Mouse (Mus musculus) layer of hippocampus, postnatal 14 days (tissue): Measurements from ENCODE around the gene Lhx3. TPM values are rescaled to one million over a fixed set of nuclear protein-coding genes. Genes with fewer than 3 reads are reported as not detected.

Experiments
- DNase-seq, 2 experiments: peaks; one replicate each; pipeline ENCODE4 v3.0.0; 2021 to 2022; ENCODE audit warnings: low spot score in 2 of 2, mixed read lengths in 1 of 2
- long read RNA-seq, 2 experiments: library from polyadenylated mRNA; stranded (forward); transcript quantifications; one replicate each; pipeline ENCODE4 v2.0.0; 2021
- total RNA-seq, 2 experiments: library from RNA; stranded (reverse); gene quantifications; 2 replicates each; pipeline ENCODE4 v1.2.3; 2021

Gene Lhx3
- not detected for total RNA-seq
- long read RNA-seq, experiment 1, result 0 reads
- long read RNA-seq, experiment 2, result 0 reads

DNA sequence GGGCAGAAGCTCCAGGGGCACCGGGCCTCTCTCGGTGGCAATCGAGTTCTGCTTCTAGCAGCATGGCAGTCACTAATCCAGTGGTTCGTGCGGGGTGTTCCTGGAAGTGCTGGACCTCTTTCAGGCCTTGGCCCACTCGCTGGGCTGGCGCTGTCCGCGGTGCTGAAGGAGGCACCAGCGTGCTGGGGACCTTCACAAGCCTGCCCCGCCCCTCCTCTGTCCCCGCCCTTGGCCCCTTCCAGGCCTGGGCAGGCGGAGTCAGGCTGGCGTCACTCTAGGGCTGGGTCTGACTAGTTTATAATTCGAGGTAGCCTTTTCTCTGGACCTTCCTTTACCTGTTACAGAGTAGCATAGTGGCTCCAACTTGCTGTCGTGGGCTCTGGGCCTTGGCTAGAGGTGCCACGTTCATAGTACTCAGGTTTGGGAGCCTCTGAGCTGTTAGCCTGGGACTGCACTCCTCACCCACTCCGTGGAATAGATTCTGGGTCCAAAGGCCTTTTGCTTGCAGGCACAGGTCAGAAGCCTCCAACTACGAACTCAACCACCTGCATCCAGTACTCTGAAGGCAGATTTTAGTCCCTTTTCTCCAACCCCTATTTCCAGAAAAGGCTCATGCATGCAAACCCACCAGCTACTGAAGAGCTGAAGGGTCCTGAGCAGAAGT lies at the start of gene Lhx3:
TSS of gene Lhx3 (minus strand) at position 164 of the 664 bp plus-strand sequence.
- DNase-seq, result peak; percentile 35 to 48

DNA sequence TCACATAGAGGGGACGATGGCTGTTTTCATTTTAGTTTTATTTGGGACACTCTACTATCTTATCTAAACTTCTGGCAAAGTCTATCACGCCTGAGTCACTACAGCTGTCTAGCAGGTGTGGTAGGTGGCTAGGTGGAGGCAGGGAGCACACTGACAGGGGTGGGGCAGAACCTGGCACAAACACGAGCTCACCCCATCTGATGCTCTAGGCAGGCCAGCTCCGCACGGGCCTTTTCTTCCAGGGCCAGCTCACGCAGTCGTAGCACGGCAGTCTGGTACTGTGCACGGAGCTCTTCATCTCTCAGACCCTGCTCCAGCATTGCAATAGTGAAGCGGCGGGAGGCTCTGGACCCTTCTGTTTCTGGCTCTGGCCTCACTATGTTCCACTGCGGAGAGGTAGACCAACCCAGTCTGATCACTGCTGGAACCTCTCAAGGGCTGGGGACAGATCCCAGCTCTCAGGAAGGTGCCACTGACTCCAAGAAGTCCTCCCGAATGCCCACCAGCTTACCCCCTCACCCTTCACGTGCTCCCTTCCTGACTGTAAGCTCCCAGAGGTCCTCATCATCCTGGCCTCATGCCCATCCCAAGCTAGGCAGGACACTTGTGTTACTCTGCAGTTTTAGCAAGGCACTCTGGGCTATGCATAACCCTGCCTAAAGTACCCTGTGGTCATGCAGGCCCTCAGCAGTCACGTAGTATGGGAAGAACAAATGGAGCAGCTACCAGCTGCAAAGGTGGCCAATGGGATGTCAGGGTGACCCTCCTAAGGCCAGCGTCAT lies 49.4 kb upstream of the Lhx3 start:
- DNase-seq, result no peak

DNA sequence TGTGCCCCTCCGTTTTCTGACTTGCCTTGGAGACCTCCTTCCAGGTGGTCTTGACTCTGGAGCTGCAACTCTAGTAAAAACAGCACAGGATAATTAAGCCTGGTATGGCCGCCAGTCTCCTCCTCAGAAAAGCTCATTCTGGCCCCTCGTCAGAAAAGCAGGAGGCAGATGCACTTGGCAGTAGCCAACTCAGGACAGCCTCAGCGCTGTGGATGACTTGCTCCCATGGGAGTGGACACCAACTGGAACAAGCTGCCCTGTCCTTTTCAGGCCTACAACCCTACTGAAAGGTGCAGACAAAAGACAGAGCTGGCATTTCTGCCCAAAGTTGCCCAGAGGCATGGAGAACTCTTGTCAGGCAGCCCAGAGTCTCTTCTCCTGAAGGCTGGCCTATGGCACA lies 46.7 kb upstream of the Lhx3 start:
- DNase-seq, result no peak

DNA sequence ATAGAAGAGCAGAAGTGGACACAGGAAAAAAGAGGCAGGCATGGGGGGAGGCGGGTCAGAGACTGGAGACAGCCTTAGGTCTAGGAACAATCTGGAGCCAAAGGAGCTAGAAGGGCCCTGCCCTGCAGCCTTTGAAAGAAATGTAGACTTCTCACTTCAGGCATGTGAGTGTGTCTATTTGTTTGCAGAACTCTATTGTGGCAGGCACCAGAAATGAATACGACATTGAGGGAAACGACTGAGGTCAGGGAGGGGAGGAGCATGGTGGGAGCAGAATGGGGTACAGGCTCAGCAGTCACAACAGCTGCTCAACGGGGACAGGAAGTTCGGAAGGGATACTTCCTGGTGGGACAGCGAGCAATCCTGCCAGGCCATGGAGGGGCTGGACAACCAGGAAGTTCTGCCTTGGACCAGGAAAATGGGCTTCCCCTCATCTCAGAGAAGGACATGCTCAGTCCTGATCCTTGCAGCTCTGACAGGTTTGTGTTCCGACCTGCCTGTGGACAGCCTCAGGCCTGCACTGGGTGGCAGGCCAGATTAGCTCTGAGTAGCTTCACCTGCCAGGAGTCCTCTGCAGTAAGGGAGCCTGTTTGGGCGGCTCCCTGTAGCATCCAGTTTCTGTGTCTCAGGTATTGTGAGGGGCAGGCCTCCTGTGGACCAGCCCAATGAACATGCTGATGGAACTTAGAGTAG lies 44.6 kb upstream of the Lhx3 start:
- DNase-seq, result no peak

DNA sequence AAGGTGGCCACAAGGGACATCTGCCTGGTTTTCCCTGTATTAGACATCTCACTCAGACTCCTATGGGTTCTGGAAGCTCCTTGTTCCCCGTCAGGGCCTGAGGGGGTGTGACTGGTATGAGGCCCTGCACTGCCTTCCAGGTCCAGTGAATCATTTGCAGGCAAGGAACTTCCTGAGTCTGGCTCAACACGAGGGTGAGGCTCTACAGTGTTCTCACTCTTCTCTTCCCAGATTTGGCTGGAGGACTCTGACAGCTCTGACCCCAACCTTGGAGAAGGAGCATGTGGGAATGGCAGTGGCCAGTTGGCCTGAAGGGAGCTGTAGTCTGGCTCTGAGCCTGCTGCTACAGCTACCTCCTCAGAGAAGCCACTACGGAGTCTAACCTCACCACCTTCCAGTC lies 39.4 kb upstream of the Lhx3 start:
- no peak for DNase-seq

DNA sequence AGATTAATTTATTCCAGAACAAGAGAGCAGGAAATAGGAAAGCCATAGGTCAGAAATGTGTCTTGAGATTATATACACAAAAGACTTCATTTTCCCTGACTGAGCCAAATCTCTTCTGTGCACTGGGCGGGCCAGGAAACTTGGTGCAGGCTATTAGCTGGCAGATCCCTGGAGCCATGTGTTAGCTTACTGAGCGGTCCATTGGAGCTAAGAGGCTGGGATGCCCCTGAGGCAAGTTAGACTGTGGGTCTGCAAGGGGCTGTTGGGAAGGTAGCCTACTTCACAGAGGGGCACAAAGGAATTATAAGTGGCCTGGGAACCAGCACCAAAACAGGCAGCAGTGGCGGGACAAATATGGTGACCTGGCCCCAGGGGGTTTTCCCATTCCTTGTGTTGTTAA lies 32.8 kb upstream of the Lhx3 start:
- no peak for DNase-seq

DNA sequence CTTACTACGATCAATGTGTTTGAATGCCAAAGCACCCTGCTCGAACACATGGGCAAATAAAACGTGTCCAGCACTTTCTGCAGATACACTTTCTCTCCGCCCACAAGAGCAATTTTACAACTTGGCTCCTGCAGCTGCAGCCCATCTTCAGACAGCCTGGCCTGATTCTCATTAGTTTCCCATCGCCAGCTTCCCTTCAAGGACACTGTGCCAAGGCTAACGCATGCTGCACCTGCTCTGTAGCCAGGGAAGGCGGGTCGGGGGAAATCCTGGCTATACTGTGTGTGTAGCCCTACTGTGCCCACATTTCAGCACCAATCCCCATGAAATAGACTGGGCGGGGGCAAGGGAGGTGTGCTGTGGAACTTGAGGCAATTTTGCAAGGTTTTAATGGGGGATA lies 32.2 kb upstream of the Lhx3 start:
- peak in 1 of 2 experiments; percentile 26 for DNase-seq

DNA sequence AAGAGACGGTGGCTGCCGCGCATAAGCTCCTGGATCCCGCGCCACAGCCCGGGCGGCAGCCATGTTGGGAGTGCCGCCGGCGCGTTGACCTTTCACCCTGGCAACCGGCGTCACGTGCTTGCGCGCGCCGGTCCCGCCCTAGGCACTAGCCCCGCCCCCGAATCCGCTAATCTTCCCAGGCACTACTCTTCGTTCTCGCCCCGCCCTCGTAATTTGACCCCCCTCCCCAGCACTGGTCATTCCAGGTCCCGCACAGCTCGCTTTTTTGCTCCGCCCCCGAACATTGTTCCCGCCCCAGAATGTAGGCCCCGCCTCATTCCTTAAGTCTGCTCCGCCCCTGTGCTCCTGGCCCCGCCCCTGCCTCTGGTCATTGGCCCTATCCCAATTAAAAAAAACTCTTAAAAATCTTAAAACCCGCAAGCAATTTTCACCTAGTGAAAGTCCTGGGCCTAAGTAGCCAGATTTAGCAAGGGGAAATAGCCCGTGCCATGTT lies 29.2 kb upstream of the Lhx3 start, which contains the start of gene Qsox2:
TSS of gene Qsox2 (minus strand) at position 236 of the 493 bp plus-strand sequence.
- peak; percentile 81 to 85 for DNase-seq

DNA sequence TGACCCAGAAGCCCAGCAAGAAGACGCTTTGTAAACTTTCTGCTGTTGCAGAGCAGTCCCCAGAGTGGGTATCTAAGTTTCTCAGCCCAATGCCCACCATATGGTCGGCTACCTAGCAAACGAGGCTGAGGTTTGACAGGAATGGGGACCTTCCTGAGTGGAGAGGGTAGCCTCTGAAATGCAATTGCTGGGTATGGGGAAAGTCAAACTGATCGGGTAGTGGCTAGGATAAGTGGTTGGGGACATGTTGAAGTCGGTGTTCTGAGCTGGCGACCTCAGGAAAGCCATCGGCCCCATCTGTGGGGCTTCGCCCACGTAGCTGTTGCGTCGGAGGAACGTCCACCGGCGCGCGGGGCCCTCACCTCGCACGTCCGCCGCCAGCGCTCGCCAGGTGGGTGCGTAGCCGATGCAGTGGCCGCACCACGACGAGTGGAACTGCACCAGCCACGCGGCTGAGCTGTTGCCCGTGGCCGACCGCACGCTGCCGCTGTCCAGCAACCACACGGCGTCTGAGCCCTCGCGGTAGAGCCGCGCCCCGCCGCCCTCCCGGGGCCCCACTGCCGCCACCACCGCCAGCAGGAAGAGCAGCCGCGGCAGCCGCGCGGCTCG lies 28.7 kb upstream of the Lhx3 start:
- DNase-seq, result no peak

DNA sequence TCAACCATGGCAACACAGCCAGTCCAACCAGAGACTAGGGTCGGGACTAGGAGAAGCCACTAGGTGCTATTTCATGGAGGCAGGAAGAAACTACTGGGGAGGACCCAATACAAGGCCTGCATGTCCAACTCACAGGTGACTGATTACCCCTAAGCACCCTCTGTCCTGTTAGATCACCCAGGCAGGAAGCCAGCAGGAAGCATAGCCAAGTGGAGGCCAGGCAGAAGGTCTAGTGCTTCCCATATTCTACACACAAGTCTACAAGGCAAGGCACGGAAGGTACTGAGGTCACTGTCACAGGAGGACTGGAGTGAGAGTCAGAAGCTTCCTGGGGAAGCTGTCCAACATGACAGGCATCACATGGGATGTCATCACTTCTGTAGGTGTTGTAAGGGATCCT lies 26.7 kb upstream of the Lhx3 start:
- no peak for DNase-seq

DNA sequence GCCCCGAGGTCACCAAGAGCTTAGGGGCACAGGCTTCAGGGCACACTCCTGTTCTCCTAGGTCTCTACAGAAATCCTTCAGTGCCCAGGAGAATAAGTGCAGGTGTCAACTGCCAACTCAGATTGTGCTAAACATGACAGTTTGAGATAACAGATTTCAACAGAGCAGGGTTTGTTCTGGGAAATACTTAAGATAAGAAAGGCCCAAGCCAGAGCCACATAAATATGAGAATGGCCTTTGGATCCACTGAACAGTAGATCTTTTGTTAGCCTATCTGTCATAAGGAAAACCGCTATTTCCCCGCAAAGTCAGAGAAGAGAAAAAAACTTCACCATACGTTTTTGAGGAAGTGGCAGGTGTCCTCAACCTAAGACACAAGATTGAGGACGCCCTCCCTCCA lies 26.2 kb upstream of the Lhx3 start:
- DNase-seq, result no peak

DNA sequence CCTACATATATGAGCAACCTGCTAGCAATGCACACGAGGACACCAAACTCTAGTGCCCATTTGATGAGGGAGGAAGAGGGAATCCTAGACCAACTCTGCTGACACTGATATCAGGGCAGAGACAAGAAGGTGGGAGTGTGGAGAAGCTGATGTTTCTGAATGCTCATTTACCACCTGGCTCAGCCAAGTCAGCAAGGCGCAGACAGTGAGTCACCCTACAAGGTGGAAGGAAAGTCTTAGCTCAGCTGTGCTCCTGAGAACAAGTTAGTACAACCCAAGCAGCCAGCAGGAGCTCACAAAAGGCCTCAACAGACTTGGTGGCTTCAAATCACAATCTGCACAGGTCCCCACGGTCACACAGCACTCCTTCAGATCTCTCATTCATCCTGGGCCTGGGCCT lies 23.3 kb upstream of the Lhx3 start:
- DNase-seq, result no peak

DNA sequence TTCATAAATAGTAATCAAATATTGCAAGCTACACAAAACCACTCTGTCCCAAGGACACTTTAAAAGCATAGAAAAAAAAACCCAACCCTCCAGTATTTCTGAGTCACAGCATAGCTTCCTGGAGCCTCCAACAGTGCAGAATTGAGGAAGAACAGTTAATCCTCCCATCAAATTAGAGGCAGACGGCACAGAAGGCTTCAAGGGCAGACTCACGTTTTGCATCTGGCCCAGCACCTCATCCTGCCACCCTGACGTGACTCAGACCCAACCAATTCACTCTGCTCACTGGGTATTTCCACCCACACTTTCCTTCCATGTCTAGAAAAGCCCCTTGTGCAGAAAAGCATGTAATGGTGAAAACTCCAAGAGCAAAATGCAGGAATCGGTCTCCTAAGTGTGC lies 22.2 kb upstream of the Lhx3 start:
- no peak for DNase-seq

DNA sequence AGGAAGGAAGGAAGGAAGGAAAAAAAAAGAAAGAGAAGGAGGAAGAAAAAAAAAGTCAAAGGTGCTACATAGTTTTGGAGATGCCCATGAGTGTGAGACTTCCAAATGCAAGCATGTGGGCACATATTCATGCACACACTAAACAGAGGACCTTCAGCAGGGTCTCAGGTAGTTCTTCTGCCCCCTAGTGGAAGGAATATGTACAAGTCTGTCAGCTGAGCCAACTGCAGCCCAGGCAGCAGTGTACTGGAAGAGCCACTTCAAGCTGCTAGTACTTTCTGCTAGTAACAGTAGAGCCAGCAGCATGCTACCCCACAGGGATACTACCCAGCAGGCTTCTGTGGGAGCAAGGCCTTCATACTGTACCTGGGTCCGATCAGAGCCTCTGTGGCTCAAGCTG lies 19.7 kb upstream of the Lhx3 start:
- peak; percentile 33 to 62 for DNase-seq

DNA sequence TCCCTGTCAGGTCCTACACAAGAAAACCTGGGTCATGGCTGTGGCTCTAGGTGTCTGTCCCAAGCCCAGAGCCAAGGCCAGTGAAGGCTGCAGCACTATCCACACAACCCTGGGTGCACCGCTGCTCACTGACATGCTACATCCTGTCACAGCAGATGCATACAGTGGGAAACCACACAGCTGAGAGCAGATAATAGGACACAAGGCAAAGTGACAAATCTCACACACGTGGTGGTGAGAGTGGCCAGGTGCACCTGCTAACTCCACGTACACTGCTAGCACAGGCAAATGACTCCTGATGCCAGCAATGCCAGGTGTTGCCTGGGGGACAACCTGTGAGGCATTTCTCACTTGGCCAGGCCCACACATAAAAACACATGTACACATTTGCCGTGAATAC lies 17.2 kb upstream of the Lhx3 start:
- no peak for DNase-seq

DNA sequence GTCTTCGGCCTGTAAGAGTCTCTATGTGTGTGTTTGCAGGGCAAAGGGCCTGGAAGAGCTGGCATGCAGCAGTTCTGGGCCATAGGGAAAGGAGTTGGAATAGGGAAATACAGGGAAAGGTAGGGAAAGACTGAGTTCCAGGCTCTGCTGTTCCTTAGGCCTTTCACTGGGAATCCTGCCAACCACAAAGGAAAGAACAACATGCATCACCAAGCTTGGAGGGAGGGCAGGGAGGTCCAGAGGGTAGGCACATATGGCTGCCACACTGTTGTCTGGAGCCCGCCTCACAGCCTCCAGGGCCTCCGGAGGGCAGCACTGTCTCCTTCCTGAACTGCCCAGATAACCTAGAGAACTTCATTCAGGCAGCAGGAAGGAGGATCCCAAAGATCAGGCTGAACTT lies 15.9 kb upstream of the Lhx3 start:
- no peak for DNase-seq

DNA sequence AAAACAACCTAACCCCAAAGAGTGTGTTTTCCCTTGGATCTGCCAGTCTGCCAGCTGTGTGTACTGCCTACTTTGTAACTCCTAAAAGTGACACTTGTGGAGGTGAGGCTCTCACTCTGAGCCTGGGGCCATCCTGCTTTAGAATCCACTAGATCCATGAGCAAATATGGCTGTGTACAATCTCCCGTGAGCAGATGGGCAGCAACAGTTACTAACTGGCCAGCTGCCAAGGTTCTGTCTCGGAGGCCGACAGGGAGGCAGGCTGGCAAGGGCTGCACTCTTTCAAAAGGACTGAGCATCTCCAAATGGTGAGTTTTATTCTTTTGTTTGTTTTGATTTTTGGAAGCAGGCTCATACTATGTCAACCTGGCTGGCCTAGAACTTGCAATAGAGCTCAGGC lies 6.4 kb upstream of the Lhx3 start:
- no peak for DNase-seq

DNA sequence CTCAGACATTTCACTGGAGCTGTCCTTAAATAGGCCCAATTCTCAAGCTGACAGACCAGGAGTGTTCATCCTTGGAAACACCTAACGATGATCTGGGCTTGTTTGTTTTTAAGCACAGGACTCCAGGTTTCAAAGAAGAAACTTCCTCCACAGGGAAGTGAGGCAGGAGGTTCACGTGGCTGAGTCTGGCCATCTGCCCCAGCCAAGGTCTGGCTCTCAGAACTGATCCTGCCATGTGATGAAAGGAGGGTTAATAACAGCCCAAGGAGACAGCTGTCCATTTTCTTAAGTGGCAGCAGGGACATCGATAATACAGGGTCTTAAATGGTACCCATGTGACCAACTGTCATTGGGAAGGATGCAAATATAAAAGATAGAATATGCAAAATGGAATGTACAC lies 1.5 kb upstream of the Lhx3 start:
- DNase-seq, result no peak

DNA sequence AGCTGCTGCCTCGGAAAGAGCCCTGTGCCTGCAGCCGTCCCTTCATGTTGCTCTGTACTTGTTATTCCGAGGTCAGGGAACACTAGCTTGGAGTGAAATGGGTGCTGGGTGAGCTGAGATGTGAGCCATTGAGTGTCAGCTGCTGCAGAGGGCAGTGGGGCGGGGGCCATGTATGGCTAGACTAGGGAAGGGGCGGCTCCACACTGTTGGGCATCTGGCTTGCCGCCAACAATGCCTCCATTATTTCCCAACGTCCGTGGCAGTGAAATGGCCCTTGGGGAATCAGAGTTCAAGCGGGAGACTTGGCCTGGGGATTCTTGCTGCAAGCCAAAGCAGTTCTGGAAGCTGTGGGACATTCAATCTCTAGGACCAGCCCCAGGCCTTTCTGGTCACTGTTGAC lies 530 bp downstream of the Lhx3 start:
- DNase-seq, result no peak

DNA sequence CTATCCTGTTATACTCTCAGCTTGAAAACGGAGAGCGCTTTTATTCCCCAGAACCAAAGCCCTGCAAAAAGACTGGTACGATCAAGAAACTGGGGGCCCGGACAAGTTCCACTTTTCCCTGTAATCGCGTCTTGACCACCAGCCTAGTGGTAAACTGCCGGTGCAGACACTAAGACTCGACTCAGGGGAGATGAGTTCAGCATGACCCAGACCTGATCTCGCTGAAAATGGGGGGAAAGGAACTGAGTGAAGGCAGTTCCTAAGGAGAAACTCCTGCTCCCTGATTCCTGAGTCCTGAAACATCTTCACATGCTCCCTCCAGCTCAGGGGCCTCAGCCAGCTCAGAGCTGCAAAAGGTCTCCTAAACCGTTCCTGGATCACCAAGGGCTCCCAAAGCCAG lies 2.3 kb downstream of the Lhx3 start:
- DNase-seq, result no peak

DNA sequence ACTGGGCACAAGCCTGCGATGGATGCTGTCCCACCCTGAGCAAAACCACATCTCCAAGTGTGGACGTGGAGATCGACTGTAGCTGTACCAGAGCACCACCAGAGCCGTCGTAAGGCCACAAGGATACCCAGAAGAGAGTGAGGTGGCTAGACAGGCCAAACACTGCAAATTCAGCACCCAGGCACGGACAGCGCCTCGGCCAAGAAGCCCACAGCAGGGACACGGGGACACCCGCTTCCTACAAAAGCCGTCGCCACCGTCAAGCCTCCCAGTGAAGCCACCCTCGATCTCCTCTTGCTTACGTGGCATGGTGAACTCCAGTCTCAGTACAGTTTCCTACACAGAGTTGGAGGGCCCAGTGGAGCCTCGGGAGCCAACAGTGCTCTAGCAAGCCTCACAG lies 3.0 kb downstream of the Lhx3 start:
- no peak for DNase-seq
